Mouse (Mus musculus) C2C12 (cell line): ENCODE measurements around the gene Gmfg. TPM values are rescaled to one million over a fixed set of nuclear protein-coding genes. Genes with fewer than 3 reads are reported as not detected.

Source experiments
- H3K27me3 ChIP-seq: one replicate; pipeline ENCODE4 v1.6.1; 2011; ENCODE audit not compliant: control insufficient read depth, insufficient read depth, insufficient read length
- H3K36me3 ChIP-seq: one replicate; pipeline ENCODE4 v1.6.1; 2011; ENCODE audit not compliant: control insufficient read depth, insufficient read depth
- H3K4me3 ChIP-seq: one replicate; pipeline ENCODE4 v1.5.1; 2011; ENCODE audit warnings: mild to moderate bottlenecking, control low read depth; ENCODE audit not compliant: poor library complexity, insufficient read depth, severe bottlenecking
- H3K79me2 ChIP-seq: one replicate; pipeline ENCODE4 v1.6.1; 2011; ENCODE audit not compliant: control insufficient read depth, insufficient read depth
- H3K79me3 ChIP-seq: one replicate; pipeline ENCODE4 v1.6.1; 2011; ENCODE audit warnings: low read depth, control low read depth
- H3ac ChIP-seq: one replicate; pipeline ENCODE3; 2011; ENCODE audit warnings: low read depth; ENCODE audit not compliant: control insufficient read depth, insufficient read length
- CEBPB ChIP-seq: IDR thresholded peaks from one replicate; pipeline ENCODE4 v1.6.1; 2011; ENCODE audit warnings: low read depth, mild to moderate bottlenecking, control low read depth, moderate library complexity
- CTCF ChIP-seq: IDR thresholded peaks from one replicate; pipeline ENCODE4 v1.5.1; 2011; ENCODE audit not compliant: control insufficient read depth, insufficient read depth, insufficient read length
- FOSL1 ChIP-seq: IDR thresholded peaks from one replicate; pipeline ENCODE4 v1.8.0; 2011; ENCODE audit warnings: mild to moderate bottlenecking, low read length; ENCODE audit not compliant: poor library complexity, insufficient read depth, severe bottlenecking
- MAX ChIP-seq: IDR thresholded peaks from one replicate; pipeline ENCODE4 v1.6.1; 2011; ENCODE audit warnings: mild to moderate bottlenecking, control low read depth
- MYOD1 ChIP-seq: IDR thresholded peaks from one replicate; pipeline ENCODE4 v1.6.1; 2011; ENCODE audit warnings: low read depth; ENCODE audit not compliant: control insufficient read depth, insufficient read length
- MYOG ChIP-seq: IDR thresholded peaks from one replicate; pipeline ENCODE4 v1.6.1; 2011; ENCODE audit not compliant: control insufficient read depth, insufficient read length; ENCODE audit errors: extremely low read depth
- USF1 ChIP-seq: IDR thresholded peaks from one replicate; pipeline ENCODE4 v1.6.1; 2011; ENCODE audit warnings: low read depth, mild to moderate bottlenecking, control low read depth, moderate library complexity
- polyA plus RNA-seq: library from polyadenylated mRNA; unstranded; fragments of >200 nt; fragmentation: generic; extraction: Trizol; gene quantifications from one replicate; pipeline ENCODE4 v1.2.1, GENCODE M21; 2012; ENCODE audit warnings: missing spikeins

Gene Gmfg
- polyA plus RNA-seq, 1 experiment = not detected

DNA sequence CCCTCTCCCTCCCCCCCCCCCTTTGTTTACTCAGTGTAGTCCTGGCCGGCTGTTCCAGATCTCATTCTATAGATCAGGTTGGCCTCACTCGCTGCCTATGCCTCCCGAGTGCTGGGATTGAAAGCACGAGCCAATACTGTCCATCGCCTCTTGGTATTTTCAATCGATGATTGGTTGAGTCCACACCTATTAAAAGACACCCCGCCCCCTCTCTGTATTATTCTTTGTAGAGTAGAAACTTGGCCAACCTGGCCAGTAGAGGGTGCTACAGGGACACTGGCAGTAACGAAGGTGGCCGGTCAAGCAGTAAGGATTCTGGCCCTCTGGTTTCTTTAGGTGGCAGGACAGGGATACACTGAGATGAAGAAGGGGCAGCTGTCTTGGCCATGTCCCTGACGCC, 53.2 kb downstream of the Gmfg start:
- no peaks in the 10 kb centered on the region for H3K79me3 ChIP-seq
- no peaks in the 10 kb centered on the region for H3K27me3 ChIP-seq
- H3K4me3 ChIP-seq = no peak overlapping the region
- no peak overlapping the region for H3ac ChIP-seq
- no peaks in the 10 kb centered on the region for H3K79me2 ChIP-seq
- no peak for TF ChIP-seq CTCF
- no peak for TF ChIP-seq USF1
- TF ChIP-seq MYOD1 = no peak
- TF ChIP-seq FOSL1 = no peak
- no peak for TF ChIP-seq CEBPB
- TF ChIP-seq MYOG = no peak
- no peaks in the 10 kb centered on the region for H3K36me3 ChIP-seq

DNA sequence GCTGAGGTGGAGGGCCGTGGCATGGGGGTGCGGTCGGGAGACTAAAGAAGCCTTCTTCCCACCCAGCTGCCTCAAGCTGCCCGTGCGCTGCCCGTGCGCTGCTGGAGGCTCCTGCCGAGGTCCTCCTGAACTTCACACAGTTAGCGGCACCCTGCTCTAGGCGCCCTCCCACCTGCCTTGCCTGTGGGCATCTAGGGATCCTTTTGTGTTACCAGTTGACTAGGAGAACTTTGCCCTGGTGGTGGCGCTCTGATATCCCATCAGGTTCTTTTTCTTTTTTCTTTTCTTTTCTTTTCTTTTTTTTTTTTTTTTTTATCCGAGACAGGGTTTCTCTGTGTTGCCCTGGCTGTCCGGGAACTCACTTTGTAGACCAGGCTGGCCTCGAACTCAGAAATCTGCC, 53.7 kb downstream of the Gmfg start:
- TF ChIP-seq CEBPB = no peak
- TF ChIP-seq FOSL1 = no peak
- no peak for TF ChIP-seq MYOD1
- TF ChIP-seq CTCF = no peak
- H3K4me3 ChIP-seq = no peak overlapping the region
- H3K79me3 ChIP-seq = no peaks in the 10 kb centered on the region
- H3ac ChIP-seq = no peak overlapping the region
- no peaks in the 10 kb centered on the region for H3K79me2 ChIP-seq
- no peaks in the 10 kb centered on the region for H3K36me3 ChIP-seq
- H3K27me3 ChIP-seq = no peaks in the 10 kb centered on the region

DNA sequence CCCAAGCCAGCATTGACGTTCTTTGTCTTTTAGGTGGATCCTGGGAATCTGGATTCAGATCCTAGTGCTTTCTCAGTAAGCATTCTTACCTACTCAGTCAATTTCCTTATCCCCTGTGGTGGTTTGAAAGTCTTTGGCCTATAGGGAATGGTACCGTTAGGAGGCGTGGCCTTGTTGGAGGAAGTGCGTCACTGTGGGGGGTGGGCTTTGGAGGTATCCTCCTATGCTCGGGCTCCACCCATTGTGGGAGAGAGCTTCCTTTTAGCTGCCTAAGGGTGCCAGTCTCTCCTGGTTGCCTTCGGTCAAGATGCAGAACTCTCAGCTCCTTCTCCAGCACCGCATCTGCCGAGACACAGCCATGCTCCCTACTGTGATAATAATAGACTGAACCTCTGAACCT, 55.1 kb downstream of the Gmfg start:
- H3K4me3 ChIP-seq = no peak overlapping the region
- TF ChIP-seq FOSL1 = no peak
- no peak for TF ChIP-seq MYOG
- no peak for TF ChIP-seq USF1
- no peak for TF ChIP-seq CEBPB
- no peak for TF ChIP-seq MAX

DNA sequence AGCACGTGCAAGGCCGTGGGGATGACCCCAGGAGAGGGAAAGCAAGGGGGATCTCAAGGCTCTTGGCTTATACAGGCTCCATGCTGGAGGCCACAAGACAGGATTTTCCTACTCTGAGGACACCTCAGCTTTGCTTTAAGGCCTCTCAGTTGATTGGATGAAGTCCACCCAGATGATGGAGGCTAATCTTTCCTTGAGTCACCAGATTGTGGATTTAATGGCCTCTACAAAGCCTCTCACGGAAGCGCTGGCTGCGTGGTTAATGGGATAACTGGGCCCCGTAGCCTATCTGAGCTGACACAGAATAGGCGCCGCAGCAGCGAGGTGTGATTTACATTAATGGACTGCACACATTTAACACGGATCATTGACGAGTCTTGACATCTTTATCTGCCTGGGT, 58.2 kb downstream of the Gmfg start:
- H3K27me3 ChIP-seq = peaks cover 20% of the 10 kb centered on the region
- no peak overlapping the region for H3K4me3 ChIP-seq
- H3ac ChIP-seq = no peak overlapping the region
- H3K79me2 ChIP-seq = no peaks in the 10 kb centered on the region
- no peaks in the 10 kb centered on the region for H3K79me3 ChIP-seq
- TF ChIP-seq CEBPB (no peak), MYOD1 (no peak), FOSL1 (no peak), USF1 (no peak), CTCF (no peak), MYOG (no peak), MAX (no peak)
- H3K36me3 ChIP-seq = no peaks in the 10 kb centered on the region

More for the DNA sequence above, 55.1 kb downstream of the Gmfg start:
- H3K36me3 ChIP-seq = no peaks in the 10 kb centered on the region
- peaks cover 9% of the 10 kb centered on the region for H3K27me3 ChIP-seq
- H3K79me3 ChIP-seq = no peaks in the 10 kb centered on the region
- no peak overlapping the region for H3ac ChIP-seq
- no peaks in the 10 kb centered on the region for H3K79me2 ChIP-seq

Other genes with a start within 250 kb of the Gmfg start
- gene Eid2, start 169.6 kb upstream of the Gmfg start, polyA plus RNA-seq = 6.9 TPM
- gene Eid2b, start 159.7 kb upstream of the Gmfg start, polyA plus RNA-seq = 4.3 TPM
- not detected for gene Selenov, start 146.3 kb upstream of the Gmfg start, polyA plus RNA-seq
- gene Dll3, start 135.2 kb upstream of the Gmfg start, polyA plus RNA-seq = 0.06 TPM
- 130 TPM for gene Timm50, start 125.4 kb upstream of the Gmfg start, polyA plus RNA-seq
- gene Supt5, start 98.7 kb upstream of the Gmfg start, polyA plus RNA-seq = 82.4 TPM
- gene Rps16, start 86.8 kb upstream of the Gmfg start, polyA plus RNA-seq = 6,019 TPM
- gene Plekhg2, start 64.8 kb upstream of the Gmfg start, polyA plus RNA-seq = 29.0 TPM
- 11.2 TPM for gene Zfp36, start 57.2 kb upstream of the Gmfg start, polyA plus RNA-seq
- 55.6 TPM for gene Med29, start 44.7 kb upstream of the Gmfg start, polyA plus RNA-seq
- gene Paf1, start 44.5 kb upstream of the Gmfg start, polyA plus RNA-seq = 44.3 TPM
- gene Lrfn1, start 14.5 kb downstream of the Gmfg start, polyA plus RNA-seq = not detected
- gene Ifnl2, start 73.0 kb downstream of the Gmfg start, polyA plus RNA-seq = not detected
- not detected for gene Ifnl3, start 85.4 kb downstream of the Gmfg start, polyA plus RNA-seq
- gene Sycn, start 103.4 kb downstream of the Gmfg start, polyA plus RNA-seq = not detected
- gene Nccrp1, start 109.8 kb downstream of the Gmfg start, polyA plus RNA-seq = not detected
- 42.6 TPM for gene Samd4b, start 160.7 kb downstream of the Gmfg start, polyA plus RNA-seq
- gene Pak4, start 160.7 kb downstream of the Gmfg start, polyA plus RNA-seq = 33.4 TPM
- gene Acp7, start 193.9 kb downstream of the Gmfg start, polyA plus RNA-seq = not detected